ENCODE assay signal across 25 mouse cellular contexts in the genomic region with DNA sequence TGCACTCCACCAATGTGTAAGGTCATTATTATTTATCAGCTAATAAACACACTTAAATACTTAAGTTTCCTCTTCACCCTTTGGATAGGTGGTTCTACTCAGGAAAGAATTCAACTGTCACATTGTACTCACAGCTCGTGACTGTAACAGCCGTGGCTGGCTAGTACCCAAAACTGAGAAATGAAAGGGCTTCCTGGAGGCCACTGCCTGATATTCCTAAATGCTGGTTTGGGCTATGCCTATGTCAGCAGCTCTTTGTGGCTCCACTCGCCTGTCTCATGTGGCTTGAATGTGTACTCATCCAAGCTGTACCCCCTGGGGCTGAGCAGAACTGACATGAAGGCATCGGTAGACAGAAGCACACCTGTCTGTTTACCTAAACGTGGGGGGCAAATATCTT. TPM values are rescaled to one million over a fixed set of nuclear protein-coding genes. Genes with fewer than 3 reads are reported as not detected.
DNase-seq lines count a peak whose midpoint lies in the region; ATAC-seq and TF ChIP-seq lines count a peak whose summit lies in the region.
"Had no signal": no experiment of that assay in that cellular context is flagged by ENCODE, and none has a peak within 500 bp of the region (broad histone marks: within the 10 kb centered on the region; RNA-seq: fewer than 3 reads in every experiment).

No protein-coding gene starts in this region.

- 0 out of 2 replicates have a peak, but pooled peaks cover 5% of the 10 kb centered on the region for H3K4me1 ChIP-seq in heart, embryonic 15.5 days (replicated peaks)
- H3K4me1 ChIP-seq in liver, embryonic 12.5 days = peaks cover 39% of the 10 kb centered on the region
- peaks cover 16% of the 10 kb centered on the region; the same call in 1 of the 2 replicates for H3K4me1 ChIP-seq in lung, postnatal 0 days (ENCODE audit: insufficient read depth, low read depth, low read length)
- H3K4me1 ChIP-seq in stomach, embryonic 16.5 days (ENCODE audit: control insufficient read depth, insufficient read depth, low read length) = peaks cover 11% of the 10 kb centered on the region; the same call in 1 of the 2 replicates
- H3K4me1 ChIP-seq: embryonic facial prominence, embryonic 12.5 days; forebrain, embryonic 15.5 days; hindbrain, embryonic 12.5 days had no signal

- DNase-seq in heart, adult 18-20 months = no peak
- no peak for DNase-seq in liver
- peak; percentile 15 for DNase-seq in lung, postnatal 0 days (ENCODE audit: low spot score)
- no peak for DNase-seq in lung, postnatal 4 days
- no peak for DNase-seq in frontal cortex, adult 2 months (ENCODE audit: extremely low spot score in 1 of 2, low spot score in 1 of 2)
- DNase-seq: adrenal gland, postnatal 10 days; cerebellum, adult 11 months; cerebellum, adult 8-10 months; cerebellum, postnatal 25 days; gastrocnemius, postnatal 10 days; heart, postnatal 10 days; heart, postnatal 4 days had no signal

- no peak for TF ChIP-seq CTCF in lung, postnatal 0 days (IDR thresholded peaks at IDR 0.05)

- H3K27me3 ChIP-seq in heart, embryonic 15.5 days = no peaks in the 10 kb centered on the region
- H3K27me3 ChIP-seq in liver, embryonic 12.5 days (replicated peaks) = no peaks in the 10 kb centered on the region
- H3K27me3 ChIP-seq in lung, postnatal 0 days (replicated peaks; ENCODE audit: insufficient read depth, low read length) = no peaks in the 10 kb centered on the region
- H3K27me3 ChIP-seq in stomach, embryonic 16.5 days (ENCODE audit: control insufficient read depth, insufficient read depth, low read length) = no peaks in the 10 kb centered on the region
- H3K27me3 ChIP-seq: embryonic facial prominence, embryonic 12.5 days; forebrain, embryonic 15.5 days; hindbrain, embryonic 12.5 days had no signal

- no peak; the same call in 1 of the 2 replicates for ATAC-seq in heart, embryonic 15.5 days (replicated peaks; ENCODE audit: insufficient number of reproducible peaks, insufficient read depth, low FRiP score, low read depth)
- ATAC-seq in liver, embryonic 12.5 days = no peak
- peak; percentile 17 for ATAC-seq in lung, postnatal 0 days
- 0 out of 2 replicates have a peak, but pooled peaks have one; percentile 14 for ATAC-seq in stomach, embryonic 16.5 days (ENCODE audit: insufficient read depth, low FRiP score)
- ATAC-seq: forebrain, embryonic 15.5 days; hindbrain, embryonic 16.5 days had no signal

- TF ChIP-seq EP300 in lung, postnatal 0 days (IDR thresholded peaks at IDR 0.05) = no peak

- WGBS in heart, embryonic 15.5 days = 67% methylated on average over 5 of the region's 5 CpGs
- 75% methylated on average over 5 of the region's 5 CpGs for WGBS in liver, embryonic 12.5 days (ENCODE audit: insufficient replicate concordance)
- WGBS in lung, postnatal 0 days = 38% methylated on average over 5 of the region's 5 CpGs
- WGBS in stomach, embryonic 16.5 days = 55% methylated on average over 5 of the region's 5 CpGs

- H3K9ac ChIP-seq in heart, embryonic 15.5 days = no peak overlapping the region
- H3K9ac ChIP-seq in liver, embryonic 12.5 days = no peak overlapping the region
- no peak overlapping the region for H3K9ac ChIP-seq in lung, postnatal 0 days (replicated peaks; ENCODE audit: low read depth)
- H3K9ac ChIP-seq in stomach, embryonic 16.5 days (ENCODE audit: low read length) = no peak overlapping the region
- H3K9ac ChIP-seq: embryonic facial prominence, embryonic 12.5 days; forebrain, embryonic 15.5 days; hindbrain, embryonic 12.5 days had no signal

- no peak overlapping the region for H3K4me2 ChIP-seq in heart, embryonic 15.5 days
- H3K4me2 ChIP-seq in liver, embryonic 12.5 days = no peak overlapping the region
- no peak overlapping the region for H3K4me2 ChIP-seq in lung, postnatal 0 days (replicated peaks; ENCODE audit: low read depth, low read length)
- H3K4me2 ChIP-seq in stomach, embryonic 16.5 days (ENCODE audit: low read depth, low read length) = no peak overlapping the region
- H3K4me2 ChIP-seq: embryonic facial prominence, embryonic 12.5 days; forebrain, embryonic 15.5 days; hindbrain, embryonic 12.5 days had no signal

- H3K27ac ChIP-seq in heart, embryonic 15.5 days = peak overlapping the region; percentile 13; the same call in 1 of the 2 replicates
- H3K27ac ChIP-seq in liver, embryonic 12.5 days = 0 out of 2 replicates have a peak overlapping the region, but pooled peaks have one; percentile 41
- H3K27ac ChIP-seq in lung, postnatal 0 days (ENCODE audit: low read length) = no peak overlapping the region
- H3K27ac ChIP-seq in stomach, embryonic 16.5 days (ENCODE audit: low read length) = peak overlapping the region; percentile 38
- H3K27ac ChIP-seq: embryonic facial prominence, embryonic 12.5 days; forebrain, embryonic 15.5 days; hindbrain, embryonic 12.5 days had no signal

- H3K9me3 ChIP-seq in heart, embryonic 15.5 days (replicated peaks) = no peaks in the 10 kb centered on the region
- H3K9me3 ChIP-seq in liver, embryonic 12.5 days (replicated peaks) = no peaks in the 10 kb centered on the region
- no peaks in the 10 kb centered on the region for H3K9me3 ChIP-seq in lung, postnatal 0 days (ENCODE audit: low read length)
- no peaks in the 10 kb centered on the region for H3K9me3 ChIP-seq in stomach, embryonic 16.5 days (replicated peaks; ENCODE audit: control insufficient read depth, low read length)
- H3K9me3 ChIP-seq: embryonic facial prominence, embryonic 12.5 days; forebrain, embryonic 15.5 days; hindbrain, embryonic 12.5 days had no signal

- H3K4me3 ChIP-seq in heart, embryonic 15.5 days = no peak overlapping the region
- H3K4me3 ChIP-seq in liver, embryonic 12.5 days = no peak overlapping the region
- H3K4me3 ChIP-seq in lung, postnatal 0 days (ENCODE audit: low read depth, low read length) = no peak overlapping the region
- H3K4me3 ChIP-seq in stomach, embryonic 16.5 days (replicated peaks; ENCODE audit: low read length) = no peak overlapping the region
- H3K4me3 ChIP-seq: embryonic facial prominence, embryonic 12.5 days; forebrain, embryonic 15.5 days; hindbrain, embryonic 12.5 days had no signal

- H3K36me3 ChIP-seq in heart, embryonic 15.5 days = peaks cover 9% of the 10 kb centered on the region
- H3K36me3 ChIP-seq in liver, embryonic 12.5 days = peaks cover 48% of the 10 kb centered on the region
- no peaks in the 10 kb centered on the region for H3K36me3 ChIP-seq in lung, postnatal 0 days (ENCODE audit: insufficient read depth, low read length)
- H3K36me3 ChIP-seq in stomach, embryonic 16.5 days (ENCODE audit: control insufficient read depth, insufficient read depth, low read length) = 0 out of 2 replicates have a peak, but pooled peaks cover 12% of the 10 kb centered on the region

RNA-seq across cellular contexts. Expression of gene N4bp2l1, which starts 22.1 kb away (rescaled TPM):
- polyA plus RNA-seq in heart, embryonic 15.5 days (2015; fragmentation: Nextera tagmentation; extraction: Ambion mirVana) = 3.4 and 5.6 TPM in 2 replicates
- 1 to 10 TPM; 1.6 to 6.0 TPM for total RNA-seq in heart, adult 18-20 months (2021)
- polyA plus RNA-seq in liver, embryonic 12.5 days (2016; fragmentation: Nextera tagmentation; extraction: Ambion mirVana) = 9.3 and 9.4 TPM in 2 replicates
- polyA plus RNA-seq in lung, postnatal 0 days (2015; fragmentation: Nextera tagmentation; extraction: Ambion mirVana) = 14.0 and 15.2 TPM in 2 replicates
- polyA plus RNA-seq in stomach, embryonic 16.5 days (2015; fragmentation: Nextera tagmentation; extraction: Ambion mirVana) = 6.6 and 8.3 TPM in 2 replicates
- 52.8 TPM in 2 replicates for polyA plus RNA-seq in frontal cortex, adult 2 months (2012; rRNA removed)

RNA-seq across cellular contexts. Expression of gene Brca2, which starts 52.5 kb away (rescaled TPM):
- polyA plus RNA-seq in heart, embryonic 15.5 days (2015; fragmentation: Nextera tagmentation; extraction: Ambion mirVana) = 17.1 TPM in 2 replicates
- 1 to 10 TPM; 1.4 to 1.8 TPM for total RNA-seq in heart, adult 18-20 months (2021)
- polyA plus RNA-seq in liver, embryonic 12.5 days (2016; fragmentation: Nextera tagmentation; extraction: Ambion mirVana) = 26.0 and 26.8 TPM in 2 replicates
- polyA plus RNA-seq in lung, postnatal 0 days (2015; fragmentation: Nextera tagmentation; extraction: Ambion mirVana) = 5.3 and 6.5 TPM in 2 replicates
- 11.5 and 16.1 TPM in 2 replicates for polyA plus RNA-seq in stomach, embryonic 16.5 days (2015; fragmentation: Nextera tagmentation; extraction: Ambion mirVana)
- polyA plus RNA-seq in frontal cortex, adult 2 months (2012; rRNA removed) = 6.6 and 9.4 TPM in 2 replicates

RNA-seq across cellular contexts. Expression of gene Zar1l, which starts 56.9 kb away (rescaled TPM):
- not detected in 2 replicates for polyA plus RNA-seq in heart, embryonic 15.5 days (2015; fragmentation: Nextera tagmentation; extraction: Ambion mirVana)
- total RNA-seq in heart, adult 18-20 months (2021) = not detected
- polyA plus RNA-seq in liver, embryonic 12.5 days (2016; fragmentation: Nextera tagmentation; extraction: Ambion mirVana) = not detected in 2 replicates
- not detected in 2 replicates for polyA plus RNA-seq in lung, postnatal 0 days (2015; fragmentation: Nextera tagmentation; extraction: Ambion mirVana)
- not detected in 2 replicates for polyA plus RNA-seq in stomach, embryonic 16.5 days (2015; fragmentation: Nextera tagmentation; extraction: Ambion mirVana)
- 0.10 and 0.48 TPM in 2 replicates for polyA plus RNA-seq in frontal cortex, adult 2 months (2012; rRNA removed)
- total RNA-seq: adrenal gland, postnatal 10 days; adrenal gland, postnatal 4 days; gastrocnemius, postnatal 10 days; gastrocnemius, postnatal 4 days; heart, postnatal 10 days; heart, postnatal 4 days; MEL had no signal
- polyA plus RNA-seq: brain, embryonic 14.5 days; C2C12; embryonic facial prominence, embryonic 12.5 days; forebrain, embryonic 11.5 days; forebrain, embryonic 15.5 days; hindbrain, embryonic 12.5 days; hindbrain, embryonic 16.5 days had no signal

Comparison
In these comparisons a context has a peak if more than half of its experiments do, and no peak if none do; other contexts are left out.
1. ATAC-seq: peak in lung, postnatal 0 days (single experiment) and stomach, embryonic 16.5 days (single experiment); none in heart, embryonic 15.5 days (single experiment) and liver, embryonic 12.5 days (single experiment).